Mouse (Mus musculus) ovary, adult 2 months (tissue): ENCODE results near the gene Gm10031. TPM values are rescaled to one million over a fixed set of nuclear protein-coding genes. Genes with fewer than 3 reads are reported as not detected.

ENCODE experiments used
- polyA plus RNA-seq: library from polyadenylated mRNA; depleted of rRNA; stranded (reverse); fragments of >200 nt; gene quantifications from 2 replicates; pipeline ENCODE4 v1.2.3, GENCODE M21; 2012; rRNA removed

Gene Gm10031
- 23.8 and 27.4 TPM in 2 replicates for polyA plus RNA-seq

DNA sequence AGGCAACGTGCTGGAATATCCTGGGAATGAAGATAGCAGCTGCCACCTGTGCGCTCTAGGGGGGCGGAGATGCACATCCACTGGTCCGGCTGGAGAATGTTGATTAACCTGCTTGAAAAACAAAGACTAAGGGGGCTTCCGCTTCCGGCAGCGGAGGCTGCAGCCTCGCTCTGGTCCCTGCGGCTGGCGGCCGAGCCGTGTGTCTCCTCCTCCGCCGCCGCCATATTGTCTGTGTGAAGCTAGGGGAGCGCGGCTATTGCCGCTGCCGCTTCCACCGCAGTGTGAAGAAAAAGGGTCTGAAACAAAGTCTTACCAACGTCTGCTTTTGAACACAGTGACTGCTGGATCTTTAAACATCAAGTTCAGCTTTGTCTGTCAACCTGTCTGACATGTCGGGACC is at the start of gene Gm10031:
Gene Gm10031 (plus strand): TSS at position 171 of the 400 bp plus-strand sequence.

DNA sequence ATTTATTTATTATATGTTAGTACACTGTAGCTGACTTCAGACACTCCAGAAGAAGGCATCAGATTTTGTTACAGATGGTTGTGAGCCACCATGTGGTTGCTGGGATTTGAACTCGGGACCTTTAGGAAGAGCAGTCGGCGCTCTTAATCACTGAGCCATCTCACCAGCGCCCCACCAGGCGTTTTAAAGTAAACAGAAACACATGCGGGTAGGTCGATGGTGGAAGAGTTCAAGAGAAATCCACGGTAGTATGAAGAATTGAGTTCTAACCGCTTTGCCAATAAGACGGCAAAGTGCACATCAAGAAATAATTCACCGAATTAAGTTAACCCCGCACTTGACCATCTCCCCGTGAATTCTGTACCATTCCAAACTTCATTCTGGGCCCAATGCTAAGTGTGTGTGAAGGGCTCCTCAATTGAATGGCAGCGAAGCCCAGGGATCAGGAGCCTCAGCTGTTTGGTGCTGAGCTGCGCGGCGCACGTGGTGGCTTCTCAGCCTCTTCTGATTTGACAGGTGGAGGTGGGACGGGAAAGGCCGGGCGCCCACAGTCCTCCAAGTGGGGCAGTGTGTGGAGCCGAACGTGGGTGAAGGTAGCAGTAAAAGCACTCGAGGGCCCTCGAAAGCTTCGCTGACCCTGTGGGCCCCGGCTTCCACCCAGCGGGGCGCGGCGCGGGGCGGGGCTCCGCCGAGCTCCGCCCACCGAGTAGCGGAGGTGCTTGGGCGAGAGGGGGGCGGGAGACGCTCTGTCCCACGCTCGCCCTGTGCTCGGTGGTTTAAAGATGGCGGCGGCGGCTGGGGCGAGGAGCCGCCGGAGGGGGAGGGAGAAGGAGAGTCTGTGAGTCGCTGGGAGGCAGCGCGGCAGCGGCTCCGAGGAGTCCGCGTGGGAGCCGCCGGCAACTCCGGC is 34.5 kb downstream of the Gm10031 start, which contains the start of gene Abl2:
Gene Abl2 (plus strand): TSS at position 763 of the 907 bp plus-strand sequence.

Other genes starting within 250 kb of the Gm10031 start
- gene Tdrd5, start 220.3 kb upstream of the Gm10031 start, polyA plus RNA-seq: 3.4 and 5.1 TPM in 2 replicates
- gene Nphs2, start 213.3 kb upstream of the Gm10031 start, polyA plus RNA-seq: 0.24 and 0.44 TPM in 2 replicates
- 13.5 and 28.0 TPM in 2 replicates for gene Gm2000, start 158.0 kb upstream of the Gm10031 start, polyA plus RNA-seq
- 0.31 and 0.47 TPM in 2 replicates for gene Axdnd1, start 102.9 kb upstream of the Gm10031 start, polyA plus RNA-seq
- 210 and 314 TPM in 2 replicates for gene Soat1, start 49.7 kb upstream of the Gm10031 start, polyA plus RNA-seq
- 12.4 and 18.3 TPM in 2 replicates for gene Abl2, start 34.8 kb downstream of the Gm10031 start, polyA plus RNA-seq
- gene Tor3a, start 150.3 kb downstream of the Gm10031 start, polyA plus RNA-seq: 37.5 and 38.7 TPM in 2 replicates
- gene Fam20b, start 195.1 kb downstream of the Gm10031 start, polyA plus RNA-seq: 24.5 and 25.6 TPM in 2 replicates